In the genomic region with DNA sequence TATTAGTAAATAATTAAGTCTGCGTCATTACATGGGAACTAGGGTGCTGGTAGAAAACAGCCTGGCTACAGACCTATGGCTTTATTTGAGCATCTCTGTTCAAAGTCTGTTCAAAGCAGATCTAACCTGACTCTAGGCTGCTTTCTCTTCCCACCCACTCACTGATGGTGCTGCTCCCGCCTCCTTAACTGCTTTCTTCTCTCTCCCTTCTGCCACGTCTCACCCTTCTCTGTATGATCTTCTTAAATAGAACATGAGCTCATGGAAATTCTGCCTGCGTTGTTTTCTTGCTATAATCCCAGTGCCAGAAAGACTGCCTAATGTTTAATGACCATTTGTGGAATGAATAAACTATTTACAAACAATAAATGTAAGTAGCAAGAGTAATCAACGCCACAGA, we compare ENCODE assay signal across 28 mouse cellular contexts. TPM values are rescaled to one million over a fixed set of nuclear protein-coding genes. Genes with fewer than 3 reads are reported as not detected.
"Had no signal": no experiment of that assay in that cellular context is flagged by ENCODE, and none has a peak within 500 bp of the region (broad histone marks: within the 10 kb centered on the region; RNA-seq: fewer than 3 reads in every experiment).

No protein-coding gene starts in this region.

- DNase-seq: kidney, adult 18-20 months; kidney, adult 9 months; kidney, postnatal 14 days; kidney, postnatal 4 days; liver; lung, adult 18-20 months; lung, postnatal 10 days; lung, postnatal 36 days; thymus, postnatal 25 days had no signal

- H3K27ac ChIP-seq: limb, embryonic 10.5 days; limb, embryonic 13.5 days; liver, embryonic 12.5 days; liver, embryonic 15.5 days; lung, embryonic 15.5 days; midbrain, embryonic 10.5 days; midbrain, embryonic 13.5 days; neural tube, embryonic 13.5 days; stomach, postnatal 0 days had no signal

- H3K4me3 ChIP-seq: limb, embryonic 10.5 days; limb, embryonic 13.5 days; liver, embryonic 12.5 days; liver, embryonic 15.5 days; lung, embryonic 15.5 days; megakaryocyte, embryonic 14.5 days; midbrain, embryonic 10.5 days; midbrain, embryonic 13.5 days; myocyte; neural tube, embryonic 13.5 days had no signal

- ATAC-seq: inflammation-experienced regulatory T-cells, adult 6 months; intestine, embryonic 16.5 days; liver, embryonic 12.5 days; midbrain, embryonic 13.5 days; midbrain, embryonic 16.5 days had no signal

RNA-seq across cellular contexts. Expression of gene Zfp2, which starts 7.8 kb away (rescaled TPM):
- total RNA-seq: monocyte, adult 5-6 weeks had no signal

RNA-seq across cellular contexts. Expression of gene Zfp454, which starts 20.7 kb away (rescaled TPM):
- total RNA-seq: monocyte, adult 5-6 weeks; neutrophil, adult 5-6 weeks had no signal

RNA-seq across cellular contexts. Expression of gene Zfp354b, which starts 23.3 kb away (rescaled TPM):
- total RNA-seq: monocyte, adult 5-6 weeks had no signal

RNA-seq across cellular contexts. Expression of gene 4933414I15Rik, which starts 35.4 kb away (rescaled TPM):
- total RNA-seq: layer of hippocampus, adult 8-10 months; layer of hippocampus, postnatal 25 days; left cerebral cortex, adult 8-10 months; monocyte, adult 5-6 weeks; neutrophil, adult 5-6 weeks had no signal

RNA-seq across cellular contexts. Expression of gene Prop1, which starts 45.4 kb away (rescaled TPM):
- total RNA-seq: layer of hippocampus, adult 8-10 months; layer of hippocampus, postnatal 25 days; left cerebral cortex, adult 8-10 months; monocyte, adult 5-6 weeks; neutrophil, adult 5-6 weeks had no signal
